Mouse (Mus musculus): ENCODE measurements around the gene Apoa5. TPM values are rescaled to one million over a fixed set of nuclear protein-coding genes. Genes with fewer than 3 reads are reported as not detected.
A peak's percentile ranks its signal among the peaks of the same experiment; 100 is the strongest.

Gene Apoa5
- polyA plus RNA-seq, 1 experiment from 2014 or later = not detected

DNA sequence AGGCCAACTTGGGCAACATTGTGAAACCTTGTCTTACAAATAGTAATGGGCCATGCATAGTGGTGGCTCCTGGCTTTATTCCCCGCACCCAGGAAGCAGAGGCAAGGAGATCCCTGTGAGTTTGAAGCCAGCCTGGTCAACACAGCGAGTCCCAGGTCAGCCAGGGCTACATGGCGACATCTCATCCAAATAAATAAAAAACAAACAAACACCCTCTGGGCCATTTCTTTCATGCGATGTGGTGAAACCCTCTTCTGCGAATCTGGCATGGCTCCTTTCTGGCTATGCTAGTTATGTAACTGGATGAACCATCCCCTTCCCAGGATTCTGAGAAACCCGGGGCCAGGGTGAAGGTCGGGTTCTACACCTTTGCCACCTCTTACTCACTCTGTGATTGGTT lies 12.3 kb upstream of the Apoa5 start:
- no peaks in the 10 kb centered on the region for H3K9me3 ChIP-seq (replicated peaks; ENCODE audit: control insufficient read depth, low read length)
- H3K27ac ChIP-seq (ENCODE audit: low read depth, low read length) = no peak overlapping the region
- no peak overlapping the region for H3K4me3 ChIP-seq (ENCODE audit: low read depth, low read length)
- H3K4me2 ChIP-seq = no peak overlapping the region
- no peak overlapping the region for H3K9ac ChIP-seq (ENCODE audit: low read depth, low read length)
- 79% methylated on average over 7 of the region's 7 CpGs for WGBS (ENCODE audit: insufficient replicate concordance)
- no peaks in the 10 kb centered on the region for H3K4me1 ChIP-seq (ENCODE audit: control insufficient read depth, insufficient read depth, low read length)
- H3K36me3 ChIP-seq (ENCODE audit: control insufficient read depth, insufficient read depth, low read length) = no peaks in the 10 kb centered on the region
- H3K27me3 ChIP-seq (ENCODE audit: control insufficient read depth, insufficient read depth, low read length) = no peaks in the 10 kb centered on the region
- ATAC-seq (replicated peaks; ENCODE audit: insufficient number of reproducible peaks, low FRiP score, low TSS enrichment) = no peak

DNA sequence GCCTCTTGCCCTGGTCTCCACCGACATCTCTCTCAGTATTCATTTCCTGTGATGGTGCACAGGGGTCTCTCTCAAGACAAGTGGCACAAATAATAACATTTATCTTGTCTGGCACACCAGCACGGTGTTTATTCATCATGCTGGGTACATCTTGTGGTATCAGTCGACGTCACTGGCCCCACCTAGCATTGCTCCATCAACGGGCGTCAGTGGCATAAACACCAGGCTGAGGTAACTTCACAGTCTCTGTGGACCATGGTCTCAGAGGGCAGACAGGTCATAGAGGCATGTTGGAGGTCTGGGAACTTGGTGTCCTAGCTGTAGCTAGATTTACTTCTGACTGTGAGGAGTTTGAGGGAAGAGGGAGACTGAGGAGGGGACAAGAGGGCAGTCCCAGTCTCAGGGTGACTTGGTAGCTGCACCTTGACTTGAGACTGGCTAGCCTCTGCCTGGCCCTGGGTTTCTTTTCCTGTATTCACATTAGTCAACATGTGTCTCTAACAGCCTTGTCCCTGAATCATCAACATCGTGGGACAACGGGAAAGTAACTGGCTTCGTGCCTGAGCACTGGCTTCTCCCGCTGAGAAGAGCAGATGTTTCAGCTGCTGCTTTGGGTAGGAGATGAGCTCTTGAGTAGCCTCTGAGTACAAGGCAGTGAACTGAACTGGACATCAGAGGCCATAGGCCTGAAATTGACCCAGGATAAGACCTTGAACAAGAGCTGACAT lies 11.6 kb upstream of the Apoa5 start:
- ATAC-seq (replicated peaks; ENCODE audit: insufficient number of reproducible peaks, low FRiP score, low TSS enrichment) = no peak
- H3K36me3 ChIP-seq (ENCODE audit: control insufficient read depth, insufficient read depth, low read length) = no peaks in the 10 kb centered on the region
- no peaks in the 10 kb centered on the region for H3K9me3 ChIP-seq (replicated peaks; ENCODE audit: control insufficient read depth, low read length)
- 84% methylated on average over 10 of the region's 10 CpGs for WGBS (ENCODE audit: insufficient replicate concordance)
- H3K4me1 ChIP-seq (ENCODE audit: control insufficient read depth, insufficient read depth, low read length) = no peaks in the 10 kb centered on the region
- no peak overlapping the region for H3K4me3 ChIP-seq (ENCODE audit: low read depth, low read length)
- H3K9ac ChIP-seq (ENCODE audit: low read depth, low read length) = no peak overlapping the region
- H3K27ac ChIP-seq (ENCODE audit: low read depth, low read length) = no peak overlapping the region
- no peak overlapping the region for H3K4me2 ChIP-seq
- no peaks in the 10 kb centered on the region for H3K27me3 ChIP-seq (ENCODE audit: control insufficient read depth, insufficient read depth, low read length)

DNA sequence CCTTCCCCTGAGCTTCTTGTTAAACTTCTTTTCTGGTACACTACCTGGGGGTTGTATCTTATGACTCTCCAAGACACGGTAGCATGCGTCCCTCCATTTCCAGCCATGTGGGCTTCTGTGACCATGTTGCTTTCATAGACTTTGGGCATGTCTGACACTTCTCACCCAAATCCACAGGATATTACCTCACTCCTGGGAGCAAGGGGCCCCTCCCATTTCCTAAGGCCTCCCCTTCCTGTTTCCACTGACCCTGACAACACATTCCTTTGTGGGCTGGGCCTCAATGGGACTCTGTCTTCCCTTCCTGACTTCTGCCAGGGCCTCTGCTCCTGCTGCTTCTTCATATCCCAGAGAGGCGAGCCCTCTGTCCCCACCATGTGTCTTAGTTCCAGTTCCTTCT lies 10.9 kb upstream of the Apoa5 start:
- Histone ChIP-seq H3K27me3 (ENCODE audit: control insufficient read depth, insufficient read depth, low read length) (no peaks in the 10 kb centered on the region), H3K9ac (ENCODE audit: low read depth, low read length) (no peak overlapping the region), H3K4me3 (ENCODE audit: low read depth, low read length) (no peak overlapping the region), H3K27ac (ENCODE audit: low read depth, low read length) (peak overlapping the region; percentile 46), H3K4me2 (no peak overlapping the region), H3K36me3 (ENCODE audit: control insufficient read depth, insufficient read depth, low read length) (no peaks in the 10 kb centered on the region), H3K4me1 (ENCODE audit: control insufficient read depth, insufficient read depth, low read length) (no peaks in the 10 kb centered on the region), H3K9me3 (replicated peaks; ENCODE audit: control insufficient read depth, low read length) (no peaks in the 10 kb centered on the region)
- no peak for ATAC-seq (replicated peaks; ENCODE audit: insufficient number of reproducible peaks, low FRiP score, low TSS enrichment)
- WGBS (ENCODE audit: insufficient replicate concordance) = 63% methylated on average over 3 of the region's 3 CpGs

DNA sequence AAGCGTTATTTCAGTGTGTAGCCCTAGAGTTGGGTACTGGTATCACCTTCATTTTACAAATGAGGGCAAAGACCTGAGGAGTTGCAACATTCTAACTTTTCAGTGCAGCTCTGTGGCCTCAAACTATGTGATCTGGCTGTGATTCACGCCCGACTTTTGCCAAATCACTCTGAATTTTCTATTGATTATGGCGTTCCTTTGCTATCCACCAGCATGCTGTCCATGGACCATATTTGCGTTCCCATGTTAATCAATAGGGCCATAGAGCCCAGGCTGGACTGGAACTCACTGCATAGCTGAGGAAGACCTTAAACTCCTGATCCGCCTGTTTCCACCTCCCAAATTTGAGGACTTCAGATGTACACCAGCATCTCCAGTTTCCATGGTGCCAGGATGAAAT lies 9.3 kb upstream of the Apoa5 start:
- WGBS (ENCODE audit: insufficient replicate concordance) = 78% methylated on average over 6 of the region's 6 CpGs

GRCm38 (mm10) chr9:46261131-46261530 lies 7.3 kb upstream of the Apoa5 start:
- H3K4me2 ChIP-seq = no peak overlapping the region
- H3K4me3 ChIP-seq (ENCODE audit: low read depth, low read length) = no peak overlapping the region
- no peaks in the 10 kb centered on the region for H3K27me3 ChIP-seq (ENCODE audit: control insufficient read depth, insufficient read depth, low read length)
- no peaks in the 10 kb centered on the region for H3K36me3 ChIP-seq (ENCODE audit: control insufficient read depth, insufficient read depth, low read length)
- 81% methylated on average over 7 of the region's 7 CpGs for WGBS (ENCODE audit: insufficient replicate concordance)
- ATAC-seq (replicated peaks; ENCODE audit: insufficient number of reproducible peaks, low FRiP score, low TSS enrichment) = no peak
- H3K9me3 ChIP-seq (replicated peaks; ENCODE audit: control insufficient read depth, low read length) = no peaks in the 10 kb centered on the region
- H3K4me1 ChIP-seq (ENCODE audit: control insufficient read depth, insufficient read depth, low read length) = no peaks in the 10 kb centered on the region
- H3K27ac ChIP-seq (ENCODE audit: low read depth, low read length) = no peak overlapping the region
- no peak overlapping the region for H3K9ac ChIP-seq (ENCODE audit: low read depth, low read length)

More for the DNA sequence above, 9.3 kb upstream of the Apoa5 start:
- ATAC-seq (replicated peaks; ENCODE audit: insufficient number of reproducible peaks, low FRiP score, low TSS enrichment) = no peak
- H3K4me1 ChIP-seq (ENCODE audit: control insufficient read depth, insufficient read depth, low read length) = no peaks in the 10 kb centered on the region
- H3K9ac ChIP-seq (ENCODE audit: low read depth, low read length) = no peak overlapping the region
- H3K27me3 ChIP-seq (ENCODE audit: control insufficient read depth, insufficient read depth, low read length) = no peaks in the 10 kb centered on the region
- no peaks in the 10 kb centered on the region for H3K9me3 ChIP-seq (replicated peaks; ENCODE audit: control insufficient read depth, low read length)
- H3K4me3 ChIP-seq (ENCODE audit: low read depth, low read length) = no peak overlapping the region
- no peaks in the 10 kb centered on the region for H3K36me3 ChIP-seq (ENCODE audit: control insufficient read depth, insufficient read depth, low read length)
- H3K27ac ChIP-seq (ENCODE audit: low read depth, low read length) = no peak overlapping the region
- H3K4me2 ChIP-seq = no peak overlapping the region

- Histone ChIP-seq H3K9me3 (replicated peaks; ENCODE audit: control insufficient read depth, low read length) (no peaks in the 10 kb centered on the region), H3K4me3 (ENCODE audit: low read depth, low read length) (no peak overlapping the region)
- WGBS (ENCODE audit: insufficient replicate concordance) = 77% methylated on average over 5 of the region's 5 CpGs
These were observed 692 bp downstream of the Apoa5 start for GRCm38 (mm10) chr9:46269125-46269524.

GRCm38 (mm10) chr9:46270782-46271181 lies 2.3 kb downstream of the Apoa5 start:
- no peak for ATAC-seq (replicated peaks; ENCODE audit: insufficient number of reproducible peaks, low FRiP score, low TSS enrichment)
- Histone ChIP-seq H3K36me3 (ENCODE audit: control insufficient read depth, insufficient read depth, low read length) (peaks cover 5% of the 10 kb centered on the region; the same call in 1 of the 2 replicates), H3K27ac (ENCODE audit: low read depth, low read length) (no peak overlapping the region), H3K9me3 (replicated peaks; ENCODE audit: control insufficient read depth, low read length) (no peaks in the 10 kb centered on the region), H3K4me1 (ENCODE audit: control insufficient read depth, insufficient read depth, low read length) (peaks cover 9% of the 10 kb centered on the region), H3K4me3 (ENCODE audit: low read depth, low read length) (no peak overlapping the region), H3K9ac (ENCODE audit: low read depth, low read length) (no peak overlapping the region), H3K27me3 (ENCODE audit: control insufficient read depth, insufficient read depth, low read length) (peaks cover 30% of the 10 kb centered on the region), H3K4me2 (no peak overlapping the region)
- WGBS (ENCODE audit: insufficient replicate concordance) = 88% methylated on average over 4 of the region's 4 CpGs

More at GRCm38 (mm10) chr9:46269125-46269524, 692 bp downstream of the Apoa5 start:
- Histone ChIP-seq H3K4me2 (no peak overlapping the region), H3K4me1 (ENCODE audit: control insufficient read depth, insufficient read depth, low read length) (peaks cover 7% of the 10 kb centered on the region), H3K36me3 (ENCODE audit: control insufficient read depth, insufficient read depth, low read length) (no peaks in the 10 kb centered on the region), H3K27ac (ENCODE audit: low read depth, low read length) (no peak overlapping the region), H3K9ac (ENCODE audit: low read depth, low read length) (no peak overlapping the region), H3K27me3 (ENCODE audit: control insufficient read depth, insufficient read depth, low read length) (peaks cover 30% of the 10 kb centered on the region)
- no peak for ATAC-seq (replicated peaks; ENCODE audit: insufficient number of reproducible peaks, low FRiP score, low TSS enrichment)

- H3K27ac ChIP-seq (ENCODE audit: low read depth, low read length) = no peak overlapping the region
- H3K9me3 ChIP-seq (replicated peaks; ENCODE audit: control insufficient read depth, low read length) = no peaks in the 10 kb centered on the region
- WGBS (ENCODE audit: insufficient replicate concordance) = 61% methylated on average over 9 of the region's 9 CpGs
- no peak overlapping the region for H3K4me3 ChIP-seq (ENCODE audit: low read depth, low read length)
- peaks cover 9% of the 10 kb centered on the region for H3K4me1 ChIP-seq (ENCODE audit: control insufficient read depth, insufficient read depth, low read length)
- no peak for ATAC-seq (replicated peaks; ENCODE audit: insufficient number of reproducible peaks, low FRiP score, low TSS enrichment)
- peak overlapping the region; percentile 92 for H3K4me2 ChIP-seq
- H3K27me3 ChIP-seq (ENCODE audit: control insufficient read depth, insufficient read depth, low read length) = peaks cover 30% of the 10 kb centered on the region
- peaks cover 10% of the 10 kb centered on the region for H3K36me3 ChIP-seq (ENCODE audit: control insufficient read depth, insufficient read depth, low read length)
- H3K9ac ChIP-seq (ENCODE audit: low read depth, low read length) = no peak overlapping the region
These were observed 3.6 kb downstream of the Apoa5 start for GRCm38 (mm10) chr9:46272070-46272469.
